Mouse (Mus musculus) ES-E14 (cell line): ENCODE measurements around the gene Chmp4b.

Experiments used
- CHD2 ChIP-seq: IDR thresholded peaks from 2 replicates; pipeline ENCODE4 v1.6.1; 2014; ENCODE audit warnings: mild to moderate bottlenecking, low read depth, low read length, inconsistent platforms
- HCFC1 ChIP-seq: IDR thresholded peaks from 2 replicates; pipeline ENCODE4 v1.6.1; 2012; ENCODE audit warnings: low read length, inconsistent platforms, borderline replicate concordance; ENCODE audit not compliant: insufficient read depth
- MAFK ChIP-seq: IDR thresholded peaks from 2 replicates; pipeline ENCODE4 v1.6.1; 2014; ENCODE audit warnings: mild to moderate bottlenecking, low read depth, low read length, inconsistent platforms; ENCODE audit not compliant: insufficient read depth
- ZNF384 ChIP-seq: IDR thresholded peaks from 2 replicates; pipeline ENCODE4 v1.6.1; 2012; ENCODE audit warnings: low read depth, low read length, inconsistent platforms

DNA sequence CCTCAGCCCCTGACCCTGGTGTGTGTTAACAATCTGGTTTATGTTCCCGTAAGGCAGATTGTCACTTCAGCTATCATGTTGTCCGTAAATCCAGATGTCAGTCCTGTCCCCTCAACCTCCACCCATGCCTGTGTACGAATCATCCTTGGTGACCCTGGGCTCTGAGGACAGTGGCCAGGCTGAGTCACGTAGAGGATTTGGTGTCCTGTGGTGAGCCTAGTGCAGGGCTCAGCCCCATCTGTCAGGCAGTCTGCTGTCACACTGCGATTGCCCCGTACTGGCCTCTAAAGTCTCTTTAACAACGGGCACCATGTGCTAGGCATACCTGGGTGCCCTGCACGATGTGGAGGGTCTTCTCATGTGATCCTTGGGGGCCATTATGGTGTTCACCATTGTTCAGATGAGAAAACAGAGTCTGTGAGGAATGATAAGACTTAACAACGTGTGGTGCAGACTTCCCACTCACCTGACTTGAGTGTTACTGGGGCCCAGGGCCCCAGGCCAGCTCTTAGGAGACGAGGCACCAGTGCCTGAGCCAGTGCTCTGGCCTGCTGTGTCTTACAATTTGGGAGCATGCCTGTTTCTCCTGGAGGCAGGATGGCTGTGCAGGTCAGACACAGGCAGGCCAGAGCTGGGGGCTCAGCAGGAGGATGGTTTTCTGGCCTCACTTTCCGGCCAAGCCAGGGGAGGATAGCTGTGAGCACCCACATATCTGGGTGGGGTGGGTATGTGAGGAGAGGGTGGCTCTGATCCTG lies 55.2 kb downstream of the Chmp4b start:
- TF ChIP-seq ZNF384 (no peak), HCFC1 (no peak), MAFK (no peak), CHD2 (no peak)
